Mouse (Mus musculus): ENCODE results near the gene Vmn2r114.
"Not testable (repeated sequence)": the region's sequence is repeated elsewhere in the genome, so short reads cannot be mapped to it uniquely, and the experiment has no call there.

The Vmn2r114 gene

DNA sequence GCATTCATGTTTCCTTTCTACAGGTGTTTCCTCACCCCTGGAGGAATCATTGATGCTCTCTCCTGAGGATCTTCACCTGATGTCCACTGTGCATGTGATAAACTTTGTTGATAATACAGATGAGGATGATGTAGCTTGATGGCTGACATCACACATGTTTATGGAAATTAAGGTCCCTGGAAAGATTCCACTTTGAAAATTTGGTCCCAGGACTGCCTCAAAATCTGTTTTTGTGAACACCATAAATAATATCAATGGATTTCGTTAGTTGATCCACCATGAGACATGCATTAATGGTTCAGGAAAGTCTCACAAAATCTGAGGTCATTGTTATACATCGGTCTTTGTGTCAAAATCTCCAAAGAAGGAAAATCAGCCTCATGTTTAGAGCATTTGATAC, at the start of gene Vmn2r114:
Gene Vmn2r114 (minus strand): TSS at position 101 of the 400 bp plus-strand sequence.
- ATAC-seq (ENCODE audit: insufficient number of reproducible peaks, low FRiP score, low TSS enrichment): not testable (repeated sequence)

DNA sequence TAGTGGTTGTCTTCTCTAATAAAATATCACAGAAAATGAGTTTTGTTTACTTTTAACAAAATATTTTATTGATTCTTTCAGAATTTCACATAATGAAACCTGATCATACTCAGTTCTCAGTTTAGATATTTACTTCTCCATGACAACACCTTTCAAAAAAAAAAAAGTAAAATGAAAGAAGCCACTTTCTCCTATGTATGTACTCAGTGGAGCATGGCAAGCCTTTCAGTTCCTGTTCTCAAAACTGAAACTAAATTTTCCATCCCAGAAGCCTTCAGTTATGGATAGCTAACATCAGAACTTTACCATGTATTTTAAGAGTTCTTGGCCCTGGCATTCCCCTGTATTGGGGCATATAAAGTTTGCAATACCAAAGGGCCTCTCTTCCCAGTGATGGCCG, 39.3 kb upstream of the Vmn2r114 start:
- no peak for ATAC-seq (ENCODE audit: insufficient number of reproducible peaks, low FRiP score, low TSS enrichment)

DNA sequence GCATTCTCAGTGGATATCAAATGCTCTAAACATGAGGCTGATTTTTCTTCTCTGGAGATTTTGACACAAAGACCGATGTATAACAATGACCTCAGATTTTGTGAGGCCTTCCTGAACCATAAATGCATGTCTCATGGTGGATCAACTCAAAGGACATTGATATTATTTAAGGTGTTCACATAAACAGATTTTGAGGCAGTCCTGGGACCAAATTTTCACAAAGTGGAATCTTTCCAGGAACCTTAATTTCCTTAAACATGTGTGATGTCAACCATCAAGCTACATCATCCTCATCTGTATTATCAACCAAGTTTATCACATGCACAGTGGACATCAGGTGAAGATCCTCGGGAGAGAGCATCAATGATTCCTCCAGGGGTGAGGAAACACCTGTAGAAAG, 31.1 kb upstream of the Vmn2r114 start, which contains the start of gene Vmn2r115:
Gene Vmn2r115 (plus strand): TSS at position 301 of the 400 bp plus-strand sequence.
- ATAC-seq (ENCODE audit: insufficient number of reproducible peaks, low FRiP score, low TSS enrichment): not testable (repeated sequence)

DNA sequence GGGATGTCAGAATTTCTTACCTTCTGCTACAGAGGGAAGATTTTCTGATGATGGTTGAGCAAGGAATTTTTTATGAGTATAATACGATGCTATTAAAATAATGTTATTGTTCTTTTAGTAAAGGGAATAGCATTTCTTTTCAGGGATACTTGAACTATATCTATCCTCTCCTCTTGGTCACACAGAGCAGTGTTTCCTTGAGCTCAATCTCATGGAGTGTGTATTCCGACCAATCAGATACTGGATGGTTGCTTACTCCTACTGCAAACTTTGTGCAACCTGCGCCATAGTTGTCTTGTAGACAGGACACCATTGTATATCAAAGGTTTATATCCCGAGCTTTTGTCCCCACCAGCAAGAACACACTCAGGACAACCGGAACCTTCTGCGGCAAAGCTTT, 18.3 kb upstream of the Vmn2r114 start:
- ATAC-seq (ENCODE audit: insufficient number of reproducible peaks, low FRiP score, low TSS enrichment): no peak
